Mouse (Mus musculus) midbrain, postnatal 0 days (tissue): ENCODE results near the gene Rad9a. TPM values are rescaled to one million over a fixed set of nuclear protein-coding genes. Genes with fewer than 3 reads are reported as not detected.

Source experiments
- ATAC-seq: fragments of 200-750 bp; cut with Nextera tagmentation; 2 replicates; pipeline ENCODE4 v1.8.0; 2017; ENCODE audit warnings: moderate number of reproducible peaks, mild to moderate bottlenecking, moderate TSS enrichment, moderate library complexity; ENCODE audit not compliant: low FRiP score
- DNase-seq: peaks from one replicate; pipeline ENCODE4 v3.0.0-alpha.2; 2015; ENCODE audit warnings: low spot score
- H3K27ac ChIP-seq: fragments of 300-500 bp; sonication (generic); 2 replicates; pipeline ENCODE4 v1.5.1; 2014; ENCODE audit warnings: low read depth, mild to moderate bottlenecking, low read length, mixed read lengths
- H3K27me3 ChIP-seq: fragments of 300-500 bp; sonication (generic); 2 replicates; pipeline ENCODE4 v1.6.1; 2014; ENCODE audit warnings: low read length, control low read depth, mixed read lengths; ENCODE audit not compliant: insufficient read depth
- H3K36me3 ChIP-seq: fragments of 300-500 bp; sonication (generic); 2 replicates; pipeline ENCODE4 v1.6.1; 2014; ENCODE audit warnings: low read length, control low read depth, mixed read lengths; ENCODE audit not compliant: insufficient read depth
- H3K4me1 ChIP-seq: fragments of 300-500 bp; sonication (generic); 2 replicates; pipeline ENCODE4 v1.6.1; 2014; ENCODE audit warnings: mild to moderate bottlenecking, control low read depth, antibody characterized with exemption, low read length, mixed read lengths; ENCODE audit not compliant: insufficient read depth
- H3K4me2 ChIP-seq: fragments of 300-500 bp; sonication (generic); 2 replicates; pipeline ENCODE4 v1.6.1; 2014; ENCODE audit warnings: low read depth, mild to moderate bottlenecking, low read length, mixed read lengths; ENCODE audit not compliant: poor library complexity, severe bottlenecking
- H3K4me3 ChIP-seq: fragments of 300-500 bp; sonication (generic); 2 replicates; pipeline ENCODE4 v1.5.1; 2014; ENCODE audit warnings: low read depth, mild to moderate bottlenecking, low read length, moderate library complexity
- H3K9ac ChIP-seq: fragments of 300-500 bp; sonication (generic); replicated peaks from 2 replicates; pipeline ENCODE4 v1.6.1; 2014; ENCODE audit warnings: mild to moderate bottlenecking, low read length, moderate library complexity, mixed read lengths; ENCODE audit not compliant: poor library complexity, severe bottlenecking
- H3K9me3 ChIP-seq: fragments of 300-500 bp; sonication (generic); 2 replicates; pipeline ENCODE4 v1.6.1; 2016; ENCODE audit warnings: low read length, control low read depth
- CTCF ChIP-seq: IDR thresholded peaks from 2 replicates; pipeline ENCODE4 v1.5.1; 2016; ENCODE audit warnings: antibody characterized with exemption, mild to moderate bottlenecking
- WGBS: fragments of 180-500 bp; shearing (Covaris S2); extraction: QIAGEN DNeasy Blood & Tissue Kit; methylation state at CpG from one replicate; pipeline ENCODE4 v1.1.7; 2014; 5-methylcytosine and 5-hydroxymethylcytosine counted together
- polyA plus RNA-seq: library from polyadenylated mRNA; unstranded; fragments of >200 nt; fragmentation: Nextera tagmentation; extraction: Ambion mirVana; gene quantifications from 2 replicates; pipeline ENCODE4 v1.2.1, GENCODE M21; 2015
- total RNA-seq: library from RNA; depleted of rRNA; stranded (reverse); fragments of >200 nt; gene quantifications from 2 replicates; pipeline ENCODE4 v1.2.3, GENCODE M21; 2014

Gene Rad9a
- total and polyA plus RNA-seq, 2 experiments from 2014 or later, result 14.7 to 22.8 TPM

GRCm38 (mm10) chr19:4169378-4169784 is 32.1 kb downstream of the Rad9a start:
- under 1% methylated on average over 32 of the region's 43 CpGs for WGBS
- DNase-seq, result peak; percentile 99
- no peaks in the 10 kb centered on the region for H3K27me3 ChIP-seq
- TF ChIP-seq CTCF, result peak; percentile 98
- no peaks in the 10 kb centered on the region for H3K4me1 ChIP-seq
- H3K36me3 ChIP-seq, result 0 out of 2 replicates have a peak, but pooled peaks cover 3% of the 10 kb centered on the region
- peak overlapping the region; percentile 75 for H3K4me2 ChIP-seq
- H3K9me3 ChIP-seq, result no peaks in the 10 kb centered on the region
- peak overlapping the region; percentile 80 for H3K9ac ChIP-seq
- peak overlapping the region; percentile 41 for H3K4me3 ChIP-seq
- ATAC-seq, result peak; percentile 93
- peak overlapping the region; percentile 91 for H3K27ac ChIP-seq

- H3K4me2 ChIP-seq, result no peak overlapping the region
- H3K27me3 ChIP-seq, result no peaks in the 10 kb centered on the region
- no peaks in the 10 kb centered on the region for H3K9me3 ChIP-seq
- no peak for TF ChIP-seq CTCF
- ATAC-seq (no peak), DNase-seq (no peak)
- H3K36me3 ChIP-seq, result 0 out of 2 replicates have a peak, but pooled peaks cover 3% of the 10 kb centered on the region
- peaks cover 6% of the 10 kb centered on the region; the same call in 1 of the 2 replicates for H3K4me1 ChIP-seq
- WGBS, result 74% methylated on average over 9 of the region's 9 CpGs
- no peak overlapping the region for H3K27ac ChIP-seq
- H3K4me3 ChIP-seq, result no peak overlapping the region
- no peak overlapping the region for H3K9ac ChIP-seq
Measured at GRCm38 (mm10) chr19:4166678-4167476, 34.6 kb downstream of the Rad9a start.

GRCm38 (mm10) chr19:4164721-4165120 is 36.7 kb downstream of the Rad9a start:
- Histone ChIP-seq H3K36me3 (peaks cover 14% of the 10 kb centered on the region), H3K27ac (no peak overlapping the region), H3K4me3 (no peak overlapping the region), H3K27me3 (no peaks in the 10 kb centered on the region), H3K4me1 (peaks cover 6% of the 10 kb centered on the region; the same call in 1 of the 2 replicates), H3K9ac (no peak overlapping the region), H3K9me3 (no peaks in the 10 kb centered on the region), H3K4me2 (no peak overlapping the region)
- ATAC-seq, result no peak
- TF ChIP-seq CTCF, result no peak
- no peak for DNase-seq
- 81% methylated on average over 2 of the region's 2 CpGs for WGBS

GRCm38 (mm10) chr19:4164100-4164499 is 37.4 kb downstream of the Rad9a start:
- no peak for TF ChIP-seq CTCF
- ATAC-seq, result no peak

GRCm38 (mm10) chr19:4163543-4163887 is 37.9 kb downstream of the Rad9a start:
- no peak for TF ChIP-seq CTCF
- Histone ChIP-seq H3K4me3 (peak overlapping the region; percentile 69), H3K27ac (peak overlapping the region; percentile 71), H3K9me3 (no peaks in the 10 kb centered on the region), H3K4me1 (peaks cover 6% of the 10 kb centered on the region; the same call in 1 of the 2 replicates), H3K27me3 (no peaks in the 10 kb centered on the region), H3K9ac (peak overlapping the region; percentile 29; the same call in 1 of the 2 replicates), H3K36me3 (peaks cover 25% of the 10 kb centered on the region), H3K4me2 (peak overlapping the region; percentile 91)
- ATAC-seq, result peak; percentile 1; the same call in 1 of the 2 replicates
- DNase-seq, result no peak
- 27% methylated on average over 4 of the region's 4 CpGs for WGBS

More at GRCm38 (mm10) chr19:4164100-4164499, 37.4 kb downstream of the Rad9a start:
- 91% methylated on average over 3 of the region's 3 CpGs for WGBS
- H3K4me2 ChIP-seq, result no peak overlapping the region
- no peaks in the 10 kb centered on the region for H3K27me3 ChIP-seq
- H3K27ac ChIP-seq, result peak overlapping the region; percentile 71
- no peaks in the 10 kb centered on the region for H3K9me3 ChIP-seq
- H3K4me3 ChIP-seq, result no peak overlapping the region
- H3K36me3 ChIP-seq, result peaks cover 20% of the 10 kb centered on the region
- peaks cover 6% of the 10 kb centered on the region; the same call in 1 of the 2 replicates for H3K4me1 ChIP-seq
- no peak overlapping the region for H3K9ac ChIP-seq
- DNase-seq, result no peak
